Mouse (Mus musculus) midbrain, embryonic 14.5 days (tissue): ENCODE data around the gene Colca2. TPM values are rescaled to one million over a fixed set of nuclear protein-coding genes. Genes with fewer than 3 reads are reported as not detected.

Experiments used
- ATAC-seq: fragments of 200-750 bp; cut with Nextera tagmentation; 2 replicates; pipeline ENCODE4 v1.8.0; 2017; ENCODE audit warnings: moderate number of reproducible peaks, moderate library complexity; ENCODE audit not compliant: low FRiP score, low TSS enrichment
- DNase-seq: peaks from one replicate; pipeline ENCODE4 v3.0.0-alpha.2; 2015
- H3K27ac ChIP-seq: fragments of 300-500 bp; sonication (generic); replicated peaks from 2 replicates; pipeline ENCODE4 v1.5.1; 2014; ENCODE audit warnings: mild to moderate bottlenecking, low read depth, low read length, moderate library complexity
- H3K27me3 ChIP-seq: fragments of 300-500 bp; sonication (generic); 2 replicates; pipeline ENCODE4 v1.6.1; 2014; ENCODE audit warnings: low read length, control low read depth, mixed read lengths; ENCODE audit not compliant: control insufficient read depth, insufficient read depth
- H3K36me3 ChIP-seq: fragments of 300-500 bp; sonication (generic); 2 replicates; pipeline ENCODE4 v1.6.1; 2014; ENCODE audit warnings: low read length, control low read depth; ENCODE audit not compliant: control insufficient read depth, insufficient read depth
- H3K4me1 ChIP-seq: fragments of 300-500 bp; sonication (generic); 2 replicates; pipeline ENCODE4 v1.6.1; 2014; ENCODE audit warnings: mild to moderate bottlenecking, antibody characterized with exemption, low read length, control low read depth; ENCODE audit not compliant: control insufficient read depth, insufficient read depth
- H3K4me2 ChIP-seq: fragments of 300-500 bp; sonication (generic); 2 replicates; pipeline ENCODE4 v1.6.1; 2014; ENCODE audit warnings: mild to moderate bottlenecking, low read length, moderate library complexity
- H3K4me3 ChIP-seq: fragments of 300-500 bp; sonication (generic); replicated peaks from 2 replicates; pipeline ENCODE4 v1.5.1; 2014; ENCODE audit warnings: low read depth, low read length
- H3K9ac ChIP-seq: fragments of 300-500 bp; sonication (generic); replicated peaks from 2 replicates; pipeline ENCODE4 v1.6.1; 2014; ENCODE audit warnings: mild to moderate bottlenecking, low read length, moderate library complexity
- H3K9me3 ChIP-seq: fragments of 300-500 bp; sonication (generic); 2 replicates; pipeline ENCODE4 v1.6.1; 2016; ENCODE audit warnings: low read length, control low read depth, mixed read lengths; ENCODE audit not compliant: control insufficient read depth
- WGBS: fragments of 180-500 bp; shearing (Covaris S2); extraction: QIAGEN DNeasy Blood & Tissue Kit; methylation state at CpG from one replicate; pipeline ENCODE4 v1.1.7; 2014; 5-methylcytosine and 5-hydroxymethylcytosine counted together
- polyA plus RNA-seq: library from polyadenylated mRNA; unstranded; fragments of >200 nt; fragmentation: Nextera tagmentation; extraction: Ambion mirVana; gene quantifications from 2 replicates; pipeline ENCODE4 v1.2.1, GENCODE M21; 2014

The Colca2 gene
- polyA plus RNA-seq, 1 experiment from 2014 or later: 0.89 TPM

DNA sequence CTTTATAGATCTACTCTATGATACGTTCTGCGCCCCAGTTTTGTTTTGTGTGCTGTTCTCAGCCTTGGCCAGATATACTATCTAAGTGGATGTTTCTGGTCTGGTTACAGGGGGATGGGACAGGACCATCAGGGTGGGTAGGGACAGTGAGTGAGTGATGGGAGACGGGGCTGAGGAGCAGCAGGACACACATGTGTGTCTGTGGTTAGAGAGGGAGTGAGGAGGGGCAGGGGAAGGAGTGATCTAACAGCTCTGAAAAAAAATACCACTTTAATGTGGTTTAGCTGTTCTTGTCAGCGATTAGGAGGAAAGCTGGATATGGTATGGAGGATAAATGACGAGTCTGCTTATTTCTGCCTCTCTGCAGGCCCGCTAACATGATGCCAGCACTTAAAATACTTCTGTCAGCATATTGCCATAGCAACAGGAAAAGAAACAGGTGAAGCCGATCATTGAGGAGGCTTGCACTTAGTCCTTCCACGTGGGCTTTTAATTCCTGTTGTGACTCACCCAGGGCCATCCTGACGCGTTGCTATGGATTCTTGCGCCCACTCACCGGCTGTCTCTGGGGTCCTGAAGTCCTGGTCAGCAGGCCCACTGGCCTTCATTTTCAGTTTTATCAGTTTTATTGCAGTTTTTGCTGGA, 39.5 kb downstream of the Colca2 start:
- Histone ChIP-seq H3K4me2 (no peak overlapping the region), H3K9ac (no peak overlapping the region), H3K36me3 (no peaks in the 10 kb centered on the region), H3K4me1 (no peaks in the 10 kb centered on the region), H3K9me3 (no peaks in the 10 kb centered on the region), H3K4me3 (no peak overlapping the region), H3K27me3 (no peaks in the 10 kb centered on the region), H3K27ac (no peak overlapping the region)
- peak; percentile 55 for DNase-seq
- ATAC-seq: no peak
- 60% methylated on average over 12 of the region's 12 CpGs for WGBS

DNA sequence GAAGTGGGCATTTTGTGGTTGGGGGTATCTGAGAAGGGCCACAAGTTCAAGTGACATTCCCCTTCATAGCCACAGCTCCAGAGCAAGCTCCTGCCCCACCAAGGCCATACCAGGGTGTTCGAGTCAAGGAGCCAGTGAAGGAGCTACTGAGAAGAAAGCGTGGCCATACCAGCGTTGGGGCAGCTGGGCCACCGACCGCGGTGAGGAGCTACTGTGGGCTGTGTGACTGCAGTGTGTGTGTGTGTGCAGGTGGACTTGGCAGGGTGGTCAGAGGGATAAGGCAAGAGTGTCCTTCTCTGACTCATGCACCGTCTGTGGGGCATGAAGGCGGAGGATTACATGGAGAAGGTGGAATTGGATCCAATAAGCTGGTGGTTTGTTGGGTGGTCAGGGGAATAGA, 46.2 kb downstream of the Colca2 start:
- H3K9ac ChIP-seq: no peak overlapping the region
- no peaks in the 10 kb centered on the region for H3K9me3 ChIP-seq
- H3K36me3 ChIP-seq: no peaks in the 10 kb centered on the region
- no peak overlapping the region for H3K4me2 ChIP-seq
- 97% methylated on average over 8 of the region's 8 CpGs for WGBS
- H3K4me1 ChIP-seq: no peaks in the 10 kb centered on the region
- H3K27me3 ChIP-seq: no peaks in the 10 kb centered on the region
- no peak overlapping the region for H3K27ac ChIP-seq
- ATAC-seq (no peak), DNase-seq (no peak)
- no peak overlapping the region for H3K4me3 ChIP-seq

DNA sequence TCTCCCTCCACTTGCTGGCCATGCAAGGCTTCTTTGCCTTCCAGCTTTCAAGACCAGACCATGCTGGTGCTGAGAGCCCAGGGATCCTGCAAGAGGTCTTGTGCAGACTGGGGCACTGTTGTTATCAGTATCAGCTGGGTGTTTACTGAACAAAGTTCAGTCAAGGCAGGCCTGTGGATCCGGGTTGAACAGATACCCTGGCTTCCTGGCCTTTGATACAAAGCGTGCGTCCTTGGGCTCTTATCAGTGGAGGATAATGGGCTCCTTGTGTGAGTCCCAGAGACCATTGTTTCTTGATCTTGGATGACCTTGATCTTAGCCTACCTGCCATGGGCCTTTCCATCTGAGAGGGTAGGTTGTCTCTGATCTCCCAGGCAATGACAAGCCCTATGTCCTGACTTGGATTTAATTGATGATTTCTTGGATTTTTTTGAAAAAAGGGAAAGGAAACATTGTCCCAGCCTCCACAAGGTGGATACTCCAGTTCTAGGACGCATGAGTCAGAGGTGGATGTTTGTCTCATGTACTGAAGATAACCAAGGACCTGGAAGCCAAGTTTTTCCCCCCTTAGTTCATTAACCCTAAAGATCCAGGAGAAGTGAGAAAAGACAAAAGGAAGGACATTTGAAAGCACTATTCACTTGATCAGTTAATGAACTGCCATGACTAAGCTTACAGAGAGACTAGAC, 47.5 kb downstream of the Colca2 start:
- DNase-seq (no peak), ATAC-seq (no peak)
- Histone ChIP-seq H3K9me3 (no peaks in the 10 kb centered on the region), H3K27me3 (no peaks in the 10 kb centered on the region), H3K27ac (no peak overlapping the region), H3K4me1 (no peaks in the 10 kb centered on the region), H3K9ac (no peak overlapping the region), H3K4me3 (no peak overlapping the region), H3K36me3 (no peaks in the 10 kb centered on the region), H3K4me2 (no peak overlapping the region)
- 85% methylated on average over 4 of the region's 4 CpGs for WGBS

DNA sequence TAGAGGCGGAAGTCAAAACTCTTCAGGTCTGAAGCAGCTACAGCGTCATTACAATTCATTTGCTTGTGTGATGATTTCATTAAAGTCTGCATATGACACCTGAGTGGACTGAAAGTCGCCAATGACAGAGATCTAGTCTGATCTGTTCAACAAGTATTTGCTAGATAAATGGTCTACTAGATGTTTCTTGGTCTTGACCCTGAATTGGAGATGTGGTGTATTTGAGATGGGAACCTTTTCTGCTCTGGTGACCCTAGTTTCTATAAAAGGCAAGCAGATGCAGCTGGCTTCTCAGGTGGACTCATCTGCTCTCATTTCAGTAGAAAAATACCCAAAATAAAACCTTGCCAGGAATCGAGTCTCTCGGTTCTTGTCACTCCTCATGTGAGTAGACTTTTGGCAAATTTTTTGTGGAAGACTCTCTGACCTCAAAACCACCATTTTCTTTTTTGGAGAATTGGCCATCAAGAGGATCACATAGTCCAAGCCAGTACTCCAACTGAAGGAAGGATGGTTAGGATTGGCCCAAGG, 52.7 kb downstream of the Colca2 start:
- no peak overlapping the region for H3K9ac ChIP-seq
- no peaks in the 10 kb centered on the region for H3K9me3 ChIP-seq
- H3K27ac ChIP-seq: no peak overlapping the region
- 85% methylated on average over 5 of the region's 5 CpGs for WGBS
- no peaks in the 10 kb centered on the region for H3K36me3 ChIP-seq
- H3K4me3 ChIP-seq: no peak overlapping the region
- H3K27me3 ChIP-seq: no peaks in the 10 kb centered on the region
- ATAC-seq: no peak
- H3K4me1 ChIP-seq: no peaks in the 10 kb centered on the region
- no peak overlapping the region for H3K4me2 ChIP-seq
- DNase-seq: no peak

Other genes starting within 250 kb of the Colca2 start
- not detected in 2 replicates for gene Btg4, start 217.7 kb downstream of the Colca2 start, polyA plus RNA-seq
- 0.72 and 0.84 TPM in 2 replicates for gene Layn, start 201.5 kb downstream of the Colca2 start, polyA plus RNA-seq
- 0.31 TPM in 1 of 2 replicates, not detected in the other for gene 4833427G06Rik, start 176.5 kb downstream of the Colca2 start, polyA plus RNA-seq
- 0.03 TPM in 1 of 2 replicates, not detected in the other for gene Gm32742, start 113.1 kb downstream of the Colca2 start, polyA plus RNA-seq
- gene Pou2af1, start 64.9 kb downstream of the Colca2 start, polyA plus RNA-seq: 0.16 and 0.18 TPM in 2 replicates
- not detected in 2 replicates for gene 1810046K07Rik, start 50.3 kb upstream of the Colca2 start, polyA plus RNA-seq